Mouse (Mus musculus) forebrain, embryonic 13.5 days (tissue): Measurements from ENCODE around the gene Mrpl33. TPM values are rescaled to one million over a fixed set of nuclear protein-coding genes. Genes with fewer than 3 reads are reported as not detected.
"Not testable (repeated sequence)": the region's sequence is repeated elsewhere in the genome, so short reads cannot be mapped to it uniquely, and the experiment has no call there.

Experiments used
- ATAC-seq: fragments of 200-750 bp; cut with Nextera tagmentation; 2 replicates; pipeline ENCODE4 v1.8.0; 2017
- H3K27ac ChIP-seq: fragments of 300-500 bp; sonication (generic); 2 replicates; pipeline ENCODE4 v1.5.1; 2015; ENCODE audit warnings: inconsistent platforms, mild to moderate bottlenecking, moderate library complexity
- H3K27me3 ChIP-seq: fragments of 300-500 bp; sonication (generic); 2 replicates; pipeline ENCODE4 v1.6.1; 2015; ENCODE audit warnings: mild to moderate bottlenecking, inconsistent platforms
- H3K36me3 ChIP-seq: fragments of 300-500 bp; sonication (generic); 2 replicates; pipeline ENCODE4 v1.6.1; 2015; ENCODE audit warnings: mild to moderate bottlenecking, inconsistent platforms; ENCODE audit not compliant: poor library complexity, severe bottlenecking
- H3K4me1 ChIP-seq: fragments of 300-500 bp; sonication (generic); 2 replicates; pipeline ENCODE4 v1.6.1; 2015; ENCODE audit warnings: inconsistent platforms
- H3K4me2 ChIP-seq: fragments of 300-500 bp; sonication (generic); 2 replicates; pipeline ENCODE4 v1.6.1; 2015; ENCODE audit warnings: inconsistent platforms, mild to moderate bottlenecking, moderate library complexity
- H3K4me3 ChIP-seq: fragments of 300-500 bp; sonication (generic); 2 replicates; pipeline ENCODE4 v1.5.1; 2015; ENCODE audit warnings: mild to moderate bottlenecking, inconsistent platforms
- H3K9ac ChIP-seq: fragments of 300-500 bp; sonication (generic); 2 replicates; pipeline ENCODE4 v1.6.1; 2015; ENCODE audit warnings: mild to moderate bottlenecking, inconsistent platforms
- H3K9me3 ChIP-seq: fragments of 300-500 bp; sonication (generic); replicated peaks from 2 replicates; pipeline ENCODE4 v1.6.1; 2016; ENCODE audit warnings: inconsistent platforms
- WGBS: fragments of 180-500 bp; shearing (Covaris S2); methylation state at CpG from one replicate; pipeline ENCODE4 v1.1.7; 2015; 5-methylcytosine and 5-hydroxymethylcytosine counted together
- polyA plus RNA-seq: library from polyadenylated mRNA; unstranded; fragments of >200 nt; fragmentation: Nextera tagmentation; extraction: Ambion mirVana; gene quantifications from 2 replicates; pipeline ENCODE4 v1.2.1, GENCODE M21; 2015

Gene Mrpl33
- polyA plus RNA-seq, 1 experiment from 2014 or later, result 254 TPM

- Histone ChIP-seq H3K27me3 (no peaks in the 10 kb centered on the region), H3K27ac (no peak overlapping the region), H3K36me3 (no peaks in the 10 kb centered on the region), H3K9ac (no peak overlapping the region), H3K9me3 (no peaks in the 10 kb centered on the region), H3K4me1 (0 out of 2 replicates have a peak, but pooled peaks cover 6% of the 10 kb centered on the region), H3K4me2 (no peak overlapping the region), H3K4me3 (no peak overlapping the region)
- no peak for ATAC-seq
- WGBS, result 75% methylated on average over 9 of the region's 9 CpGs
Observed at GRCm38 (mm10) chr5:31627562-31628526, 31.1 kb downstream of the Mrpl33 start.

- WGBS, result 89% methylated on average over 8 of the region's 8 CpGs
Observed at GRCm38 (mm10) chr5:31628555-31628954, 31.8 kb downstream of the Mrpl33 start.

GRCm38 (mm10) chr5:31630064-31630463 lies 33.3 kb downstream of the Mrpl33 start:
- Histone ChIP-seq H3K4me3 (no peak overlapping the region), H3K27ac (no peak overlapping the region)
- ATAC-seq, result no peak

More at GRCm38 (mm10) chr5:31628555-31628954, 31.8 kb downstream of the Mrpl33 start:
- Histone ChIP-seq H3K36me3 (no peaks in the 10 kb centered on the region), H3K4me2 (no peak overlapping the region), H3K27me3 (no peaks in the 10 kb centered on the region), H3K9ac (no peak overlapping the region), H3K27ac (no peak overlapping the region), H3K4me3 (no peak overlapping the region), H3K9me3 (no peaks in the 10 kb centered on the region), H3K4me1 (0 out of 2 replicates have a peak, but pooled peaks cover 6% of the 10 kb centered on the region)
- no peak for ATAC-seq

GRCm38 (mm10) chr5:31631169-31631568 lies 34.4 kb downstream of the Mrpl33 start:
- H3K27me3 ChIP-seq, H3K9me3 ChIP-seq, H3K4me3 ChIP-seq, H3K4me2 ChIP-seq, ATAC-seq, H3K27ac ChIP-seq, H3K36me3 ChIP-seq, H3K9ac ChIP-seq, H3K4me1 ChIP-seq: not testable (repeated sequence)
- 98% methylated on average over 4 of the region's 4 CpGs for WGBS

More at GRCm38 (mm10) chr5:31630064-31630463, 33.3 kb downstream of the Mrpl33 start:
- Histone ChIP-seq H3K9ac (no peak overlapping the region), H3K4me2 (no peak overlapping the region), H3K27me3 (no peaks in the 10 kb centered on the region), H3K36me3 (no peaks in the 10 kb centered on the region), H3K9me3 (no peaks in the 10 kb centered on the region), H3K4me1 (0 out of 2 replicates have a peak, but pooled peaks cover 6% of the 10 kb centered on the region)
- 53% methylated on average over 5 of the region's 5 CpGs for WGBS

GRCm38 (mm10) chr5:31634161-31634560 lies 37.4 kb downstream of the Mrpl33 start:
- no peak for ATAC-seq
- Histone ChIP-seq H3K9ac (no peak overlapping the region), H3K36me3 (no peaks in the 10 kb centered on the region), H3K27ac (no peak overlapping the region), H3K27me3 (no peaks in the 10 kb centered on the region), H3K4me2 (no peak overlapping the region), H3K4me1 (peaks cover 15% of the 10 kb centered on the region), H3K4me3 (no peak overlapping the region), H3K9me3 (no peaks in the 10 kb centered on the region)
- whole genome bisulfite sequencing, result 59% methylated on average over 4 of the region's 4 CpGs

- ATAC-seq, result no peak
- H3K9me3 ChIP-seq, result no peaks in the 10 kb centered on the region
- no peak overlapping the region for H3K4me3 ChIP-seq
- no peaks in the 10 kb centered on the region for H3K36me3 ChIP-seq
- no peaks in the 10 kb centered on the region for H3K27me3 ChIP-seq
- H3K4me1 ChIP-seq, result peaks cover 15% of the 10 kb centered on the region
- WGBS, result 36% methylated on average over 5 of the region's 5 CpGs
- H3K4me2 ChIP-seq, result no peak overlapping the region
- no peak overlapping the region for H3K9ac ChIP-seq
- no peak overlapping the region for H3K27ac ChIP-seq
Observed at GRCm38 (mm10) chr5:31634679-31635078, 37.9 kb downstream of the Mrpl33 start.

- Histone ChIP-seq H3K36me3 (peaks cover 5% of the 10 kb centered on the region; the same call in 1 of the 2 replicates), H3K9ac (no peak overlapping the region), H3K4me2 (no peak overlapping the region), H3K27me3 (no peaks in the 10 kb centered on the region), H3K4me1 (peaks cover 9% of the 10 kb centered on the region), H3K4me3 (no peak overlapping the region), H3K27ac (no peak overlapping the region; the same call in 1 of the 2 replicates), H3K9me3 (no peaks in the 10 kb centered on the region)
- no peak for ATAC-seq
- 22% methylated on average over 9 of the region's 9 CpGs for WGBS
Observed at GRCm38 (mm10) chr5:31636636-31637253, 40.0 kb downstream of the Mrpl33 start.

GRCm38 (mm10) chr5:31640542-31640941 lies 43.8 kb downstream of the Mrpl33 start:
- Histone ChIP-seq H3K36me3 (peaks cover 6% of the 10 kb centered on the region; the same call in 1 of the 2 replicates), H3K27ac (no peak overlapping the region), H3K4me1 (peaks cover 9% of the 10 kb centered on the region), H3K9me3 (no peaks in the 10 kb centered on the region), H3K27me3 (no peaks in the 10 kb centered on the region), H3K4me2 (no peak overlapping the region), H3K4me3 (no peak overlapping the region), H3K9ac (no peak overlapping the region)
- 95% methylated on average over 2 of the region's 2 CpGs for WGBS
- ATAC-seq, result no peak

- no peak overlapping the region for H3K9ac ChIP-seq
- no peaks in the 10 kb centered on the region for H3K27me3 ChIP-seq
- ATAC-seq, result no peak
- no peaks in the 10 kb centered on the region for H3K4me1 ChIP-seq
- H3K36me3 ChIP-seq, result peaks cover 6% of the 10 kb centered on the region; the same call in 1 of the 2 replicates
- H3K27ac ChIP-seq, result no peak overlapping the region
- WGBS, result 95% methylated on average over 3 of the region's 3 CpGs
- H3K9me3 ChIP-seq, result no peaks in the 10 kb centered on the region
- H3K4me2 ChIP-seq, result no peak overlapping the region
- no peak overlapping the region for H3K4me3 ChIP-seq
Observed at GRCm38 (mm10) chr5:31642300-31642699, 45.6 kb downstream of the Mrpl33 start.

GRCm38 (mm10) chr5:31644272-31644671 lies 47.5 kb downstream of the Mrpl33 start:
- Histone ChIP-seq H3K27ac (no peak overlapping the region), H3K4me2 (no peak overlapping the region), H3K4me1 (no peaks in the 10 kb centered on the region), H3K4me3 (no peak overlapping the region), H3K27me3 (no peaks in the 10 kb centered on the region), H3K9me3 (no peaks in the 10 kb centered on the region), H3K36me3 (peaks cover 6% of the 10 kb centered on the region; the same call in 1 of the 2 replicates), H3K9ac (no peak overlapping the region)
- 84% methylated on average over 4 of the region's 4 CpGs for WGBS
- no peak for ATAC-seq

- Histone ChIP-seq H3K4me3 (no peak overlapping the region), H3K4me1 (no peaks in the 10 kb centered on the region), H3K9ac (no peak overlapping the region; the same call in 1 of the 2 replicates), H3K27me3 (no peaks in the 10 kb centered on the region), H3K36me3 (peaks cover 6% of the 10 kb centered on the region; the same call in 1 of the 2 replicates), H3K27ac (no peak overlapping the region), H3K9me3 (no peaks in the 10 kb centered on the region), H3K4me2 (no peak overlapping the region)
- WGBS, result 88% methylated on average over 6 of the region's 6 CpGs
- ATAC-seq, result no peak
Observed at GRCm38 (mm10) chr5:31644847-31645246, 48.1 kb downstream of the Mrpl33 start.

GRCm38 (mm10) chr5:31645798-31646197 lies 49.1 kb downstream of the Mrpl33 start:
- Histone ChIP-seq H3K9me3 (no peaks in the 10 kb centered on the region), H3K27me3 (no peaks in the 10 kb centered on the region), H3K9ac (no peak overlapping the region), H3K4me2 (no peak overlapping the region), H3K4me3 (no peak overlapping the region), H3K36me3 (peaks cover 6% of the 10 kb centered on the region; the same call in 1 of the 2 replicates), H3K4me1 (no peaks in the 10 kb centered on the region), H3K27ac (no peak overlapping the region)
- no peak for ATAC-seq
- 85% methylated on average over 6 of the region's 6 CpGs for WGBS
